Comparison of ENCODE assay signal across 43 mouse cellular contexts in genomic region chr6:115935544-115935943, GRCm38 (mm10). TPM values are rescaled to one million over a fixed set of nuclear protein-coding genes. Genes with fewer than 3 reads are reported as not detected.
"Had no signal": no experiment of that assay in that cellular context is flagged by ENCODE, and none has a peak within 500 bp of the region (broad histone marks: within the 10 kb centered on the region; RNA-seq: fewer than 3 reads in every experiment).

No protein-coding gene starts in this region.

- H3K36me3 ChIP-seq: heart, embryonic 12.5 days; heart, embryonic 13.5 days; heart, embryonic 15.5 days; hindbrain, embryonic 10.5 days; hindbrain, embryonic 12.5 days; hindbrain, embryonic 15.5 days; intestine, embryonic 15.5 days; kidney, embryonic 15.5 days had no signal

- H3K27me3 ChIP-seq: heart, embryonic 12.5 days; heart, embryonic 13.5 days; heart, embryonic 15.5 days; hindbrain, embryonic 12.5 days; hindbrain, embryonic 13.5 days; hindbrain, embryonic 15.5 days; intestine, embryonic 15.5 days; kidney, embryonic 15.5 days had no signal

- H3K4me3 ChIP-seq: heart, embryonic 12.5 days; heart, embryonic 13.5 days; heart, embryonic 15.5 days; hindbrain, embryonic 10.5 days; hindbrain, embryonic 12.5 days; hindbrain, embryonic 13.5 days; hindbrain, embryonic 15.5 days; intestine, embryonic 15.5 days; kidney, embryonic 15.5 days; layer of hippocampus, adult 2 months; left cerebral cortex, adult 2 months had no signal

- H3K4me1 ChIP-seq: heart, embryonic 15.5 days; hindbrain, embryonic 15.5 days had no signal

- H3K27ac ChIP-seq: heart, embryonic 13.5 days; heart, embryonic 15.5 days; hindbrain, embryonic 10.5 days; hindbrain, embryonic 12.5 days; hindbrain, embryonic 13.5 days; hindbrain, embryonic 14.5 days; hindbrain, embryonic 15.5 days; hindbrain, postnatal 0 days; intestine, embryonic 15.5 days; kidney, embryonic 15.5 days; kidney, postnatal 0 days; layer of hippocampus, adult 2 months; left cerebral cortex, adult 2 months had no signal

- H3K9me3 ChIP-seq: heart, embryonic 15.5 days; hindbrain, embryonic 15.5 days; intestine, embryonic 15.5 days; kidney, embryonic 15.5 days had no signal

- DNase-seq: heart, postnatal 10 days; heart, postnatal 14 days; heart, postnatal 36 days; heart, postnatal 4 days; kidney, adult 11 months; kidney, adult 18-20 months; kidney, adult 2 months; kidney, adult 8-10 months; kidney, adult 9 months; kidney, postnatal 10 days; kidney, postnatal 14 days; kidney, postnatal 25 days; kidney, postnatal 36 days; kidney, postnatal 4 days; layer of hippocampus, adult 9-11 months; layer of hippocampus, postnatal 36 days had no signal

RNA-seq across cellular contexts. Expression of gene Rho, which starts 4.0 kb away (rescaled TPM):
- polyA plus RNA-seq: heart, embryonic 13.5 days; heart, embryonic 14.5 days; heart, embryonic 15.5 days; heart, embryonic 16.5 days; heart, postnatal 0 days; intestine, embryonic 14.5 days; kidney, embryonic 14.5 days; kidney, postnatal 0 days had no signal

RNA-seq across cellular contexts. Expression of gene H1foo, which starts 9.2 kb away (rescaled TPM):
- polyA plus RNA-seq: heart, embryonic 11.5 days; heart, embryonic 12.5 days; heart, embryonic 13.5 days; heart, embryonic 14.5 days; heart, embryonic 15.5 days; heart, embryonic 16.5 days; heart, postnatal 0 days; hindbrain, embryonic 10.5 days; hindbrain, embryonic 11.5 days; hindbrain, embryonic 12.5 days; hindbrain, embryonic 13.5 days; hindbrain, embryonic 14.5 days; hindbrain, embryonic 15.5 days; hindbrain, embryonic 16.5 days; hindbrain, postnatal 0 days; inflammation-experienced regulatory T-cells, adult 6 months; intestine, embryonic 14.5 days; intestine, embryonic 15.5 days; intestine, embryonic 16.5 days; intestine, postnatal 0 days; kidney, adult 2 months; kidney, embryonic 14.5 days; kidney, embryonic 15.5 days; kidney, embryonic 16.5 days; kidney, postnatal 0 days; large intestine, adult 2 months had no signal
